Mouse (Mus musculus) intestine, embryonic 14.5 days (tissue): ENCODE data around the gene Inpp5a. TPM values are rescaled to one million over a fixed set of nuclear protein-coding genes. Genes with fewer than 3 reads are reported as not detected.

Source experiments
- ATAC-seq: fragments of 200-750 bp; cut with Nextera tagmentation; replicated peaks from 2 replicates; pipeline ENCODE4 v1.8.0; 2017; ENCODE audit warnings: low read depth, moderate number of reproducible peaks, moderate TSS enrichment, moderate library complexity; ENCODE audit not compliant: low FRiP score, low TSS enrichment
- DNase-seq: peaks from one replicate; pipeline ENCODE4 v3.0.0-alpha.2; 2018; ENCODE audit warnings: low spot score
- H3K27ac ChIP-seq: fragments of 300-500 bp; sonication (generic); 2 replicates; pipeline ENCODE4 v1.5.1; 2014; ENCODE audit warnings: low read depth, mild to moderate bottlenecking, control low read depth
- H3K27me3 ChIP-seq: fragments of 300-500 bp; sonication (generic); replicated peaks from 2 replicates; pipeline ENCODE4 v1.6.1; 2014; ENCODE audit warnings: low read length, control low read depth; ENCODE audit not compliant: control insufficient read depth, insufficient read depth
- H3K36me3 ChIP-seq: fragments of 300-500 bp; sonication (generic); 2 replicates; pipeline ENCODE4 v1.6.1; 2014; ENCODE audit warnings: low read length, control low read depth; ENCODE audit not compliant: control insufficient read depth, insufficient read depth
- H3K4me1 ChIP-seq: fragments of 300-500 bp; sonication (generic); replicated peaks from 2 replicates; pipeline ENCODE4 v1.6.1; 2014; ENCODE audit warnings: low read length, control low read depth, mixed read lengths; ENCODE audit not compliant: control insufficient read depth, insufficient read depth
- H3K4me2 ChIP-seq: fragments of 300-500 bp; sonication (generic); 2 replicates; pipeline ENCODE4 v1.6.1; 2014; ENCODE audit warnings: low read length
- H3K4me3 ChIP-seq: fragments of 300-500 bp; sonication (generic); 2 replicates; pipeline ENCODE4 v1.5.1; 2014; ENCODE audit warnings: low read depth, low read length, control low read depth, mixed read lengths
- H3K9ac ChIP-seq: fragments of 300-500 bp; sonication (generic); 2 replicates; pipeline ENCODE4 v1.6.1; 2014; ENCODE audit warnings: mild to moderate bottlenecking, low read length
- H3K9me3 ChIP-seq: fragments of 300-500 bp; sonication (generic); 2 replicates; pipeline ENCODE4 v1.6.1; 2016; ENCODE audit warnings: low read length, control low read depth; ENCODE audit not compliant: control insufficient read depth
- WGBS: fragments of 180-500 bp; shearing (Covaris S2); extraction: QIAGEN DNeasy Blood & Tissue Kit; methylation state at CpG from one replicate; pipeline ENCODE4 v1.1.7; 2014; 5-methylcytosine and 5-hydroxymethylcytosine counted together
- polyA plus RNA-seq: library from polyadenylated mRNA; unstranded; fragments of >200 nt; fragmentation: Nextera tagmentation; extraction: Ambion mirVana; gene quantifications from 2 replicates; pipeline ENCODE4 v1.2.1, GENCODE M21; 2014

Gene Inpp5a
- polyA plus RNA-seq, 1 experiment from 2014 or later: 49.8 TPM

- no peak for DNase-seq
- ATAC-seq: no peak
- Histone ChIP-seq H3K4me1 (peaks cover 39% of the 10 kb centered on the region), H3K36me3 (no peaks in the 10 kb centered on the region), H3K4me3 (no peak overlapping the region), H3K27ac (no peak overlapping the region), H3K27me3 (no peaks in the 10 kb centered on the region), H3K9me3 (no peaks in the 10 kb centered on the region), H3K9ac (no peak overlapping the region), H3K4me2 (no peak overlapping the region)
- 35% methylated on average over 9 of the region's 9 CpGs for WGBS
These were observed 49.2 kb downstream of the Inpp5a start for GRCm38 (mm10) chr7:139437926-139438600.

- Histone ChIP-seq H3K4me3 (no peak overlapping the region), H3K9ac (no peak overlapping the region), H3K36me3 (no peaks in the 10 kb centered on the region), H3K9me3 (no peaks in the 10 kb centered on the region), H3K4me2 (no peak overlapping the region), H3K27ac (no peak overlapping the region), H3K4me1 (peaks cover 39% of the 10 kb centered on the region), H3K27me3 (no peaks in the 10 kb centered on the region)
- 54% methylated on average over 4 of the region's 4 CpGs for WGBS
- DNase-seq: no peak
- ATAC-seq: no peak
These were observed 49.7 kb downstream of the Inpp5a start for GRCm38 (mm10) chr7:139438601-139438945.

GRCm38 (mm10) chr7:139439031-139439430, 50.1 kb downstream of the Inpp5a start:
- no peak overlapping the region for H3K27ac ChIP-seq
- H3K4me1 ChIP-seq: peaks cover 37% of the 10 kb centered on the region
- DNase-seq: no peak
- no peaks in the 10 kb centered on the region for H3K9me3 ChIP-seq
- 67% methylated on average over 3 of the region's 3 CpGs for WGBS
- no peak overlapping the region for H3K9ac ChIP-seq
- H3K27me3 ChIP-seq: no peaks in the 10 kb centered on the region
- no peak for ATAC-seq
- H3K36me3 ChIP-seq: no peaks in the 10 kb centered on the region
- no peak overlapping the region for H3K4me3 ChIP-seq
- no peak overlapping the region for H3K4me2 ChIP-seq

GRCm38 (mm10) chr7:139439922-139440895, 51.3 kb downstream of the Inpp5a start:
- WGBS: 83% methylated on average over 6 of the region's 6 CpGs
- DNase-seq (no peak), ATAC-seq (no peak)
- no peak overlapping the region for H3K27ac ChIP-seq
- no peaks in the 10 kb centered on the region for H3K36me3 ChIP-seq
- H3K9ac ChIP-seq: no peak overlapping the region
- H3K4me3 ChIP-seq: no peak overlapping the region
- no peak overlapping the region for H3K4me2 ChIP-seq
- H3K27me3 ChIP-seq: no peaks in the 10 kb centered on the region
- H3K9me3 ChIP-seq: no peaks in the 10 kb centered on the region
- peaks cover 39% of the 10 kb centered on the region for H3K4me1 ChIP-seq

- Histone ChIP-seq H3K27me3 (no peaks in the 10 kb centered on the region), H3K4me3 (no peak overlapping the region), H3K4me2 (no peak overlapping the region), H3K36me3 (no peaks in the 10 kb centered on the region), H3K27ac (no peak overlapping the region), H3K9me3 (no peaks in the 10 kb centered on the region), H3K9ac (no peak overlapping the region), H3K4me1 (peaks cover 39% of the 10 kb centered on the region)
- ATAC-seq: no peak
- 37% methylated on average over 5 of the region's 5 CpGs for WGBS
- DNase-seq: no peak
These were observed 52.1 kb downstream of the Inpp5a start for GRCm38 (mm10) chr7:139441022-139441421.

GRCm38 (mm10) chr7:139441761-139442211, 52.9 kb downstream of the Inpp5a start:
- ATAC-seq: no peak

GRCm38 (mm10) chr7:139445621-139446020, 56.7 kb downstream of the Inpp5a start:
- peaks cover 18% of the 10 kb centered on the region for H3K4me1 ChIP-seq
- no peak for DNase-seq
- 69% methylated on average over 8 of the region's 8 CpGs for WGBS

More at GRCm38 (mm10) chr7:139441761-139442211, 52.9 kb downstream of the Inpp5a start:
- 78% methylated on average over 10 of the region's 10 CpGs for whole genome bisulfite sequencing
- Histone ChIP-seq H3K4me3 (no peak overlapping the region), H3K27me3 (no peaks in the 10 kb centered on the region), H3K4me1 (peaks cover 39% of the 10 kb centered on the region), H3K36me3 (no peaks in the 10 kb centered on the region), H3K9me3 (no peaks in the 10 kb centered on the region), H3K9ac (no peak overlapping the region), H3K4me2 (no peak overlapping the region), H3K27ac (no peak overlapping the region)
- DNase-seq: no peak

GRCm38 (mm10) chr7:139447381-139447780, 58.5 kb downstream of the Inpp5a start:
- H3K27me3 ChIP-seq: no peaks in the 10 kb centered on the region
- peaks cover 10% of the 10 kb centered on the region; the same call in 1 of the 2 replicates for H3K4me1 ChIP-seq
- no peak overlapping the region for H3K4me3 ChIP-seq
- ATAC-seq: no peak
- H3K36me3 ChIP-seq: 0 out of 2 replicates have a peak, but pooled peaks cover 4% of the 10 kb centered on the region
- H3K4me2 ChIP-seq: no peak overlapping the region
- H3K9ac ChIP-seq: no peak overlapping the region
- no peaks in the 10 kb centered on the region for H3K9me3 ChIP-seq
- no peak for DNase-seq
- no peak overlapping the region for H3K27ac ChIP-seq
- 71% methylated on average over 3 of the region's 3 CpGs for WGBS

More at GRCm38 (mm10) chr7:139445621-139446020, 56.7 kb downstream of the Inpp5a start:
- Histone ChIP-seq H3K27ac (no peak overlapping the region), H3K4me3 (no peak overlapping the region), H3K27me3 (no peaks in the 10 kb centered on the region), H3K4me2 (no peak overlapping the region), H3K36me3 (0 out of 2 replicates have a peak, but pooled peaks cover 4% of the 10 kb centered on the region), H3K9ac (no peak overlapping the region), H3K9me3 (no peaks in the 10 kb centered on the region)
- no peak for ATAC-seq
